Mouse (Mus musculus) forebrain, embryonic 10.5 days (tissue): ENCODE results near the gene Bcar3. TPM values are rescaled to one million over a fixed set of nuclear protein-coding genes. Genes with fewer than 3 reads are reported as not detected.

Experiments
- DNase-seq: peaks from one replicate; pipeline ENCODE4 v3.0.0-alpha.2; 2017; ENCODE audit warnings: low spot score; ENCODE audit errors: extremely low spot score
- H3K27ac ChIP-seq: fragments of 300-500 bp; sonication (generic); 2 replicates; pipeline ENCODE4 v1.5.1; 2016; ENCODE audit warnings: mild to moderate bottlenecking
- H3K27me3 ChIP-seq: fragments of 300-500 bp; sonication (generic); 2 replicates; pipeline ENCODE4 v1.6.1; 2016; ENCODE audit warnings: mild to moderate bottlenecking; ENCODE audit not compliant: poor library complexity, severe bottlenecking
- H3K36me3 ChIP-seq: fragments of 300-500 bp; sonication (generic); replicated peaks from 2 replicates; pipeline ENCODE4 v1.6.1; 2016; ENCODE audit warnings: mild to moderate bottlenecking, moderate library complexity
- H3K4me1 ChIP-seq: fragments of 300-500 bp; sonication (generic); 2 replicates; pipeline ENCODE4 v1.6.1; 2016
- H3K4me3 ChIP-seq: fragments of 300-500 bp; sonication (generic); 2 replicates; pipeline ENCODE4 v1.5.1; 2016; ENCODE audit warnings: mild to moderate bottlenecking, moderate library complexity
- H3K9me3 ChIP-seq: fragments of 300-500 bp; sonication (generic); 2 replicates; pipeline ENCODE4 v1.6.1; 2016; ENCODE audit warnings: mild to moderate bottlenecking, moderate library complexity
- WGBS: fragments of 180-500 bp; shearing (Covaris S2); methylation state at CpG from one replicate; pipeline ENCODE4 v1.1.7; 2016; 5-methylcytosine and 5-hydroxymethylcytosine counted together
- polyA plus RNA-seq: library from polyadenylated mRNA; unstranded; fragments of >200 nt; fragmentation: Nextera tagmentation; extraction: Ambion mirVana; gene quantifications from 2 replicates; pipeline ENCODE4 v1.2.1, GENCODE M21; 2016

Gene Bcar3
- polyA plus RNA-seq, 1 experiment from 2014 or later: 15.7 TPM

DNA sequence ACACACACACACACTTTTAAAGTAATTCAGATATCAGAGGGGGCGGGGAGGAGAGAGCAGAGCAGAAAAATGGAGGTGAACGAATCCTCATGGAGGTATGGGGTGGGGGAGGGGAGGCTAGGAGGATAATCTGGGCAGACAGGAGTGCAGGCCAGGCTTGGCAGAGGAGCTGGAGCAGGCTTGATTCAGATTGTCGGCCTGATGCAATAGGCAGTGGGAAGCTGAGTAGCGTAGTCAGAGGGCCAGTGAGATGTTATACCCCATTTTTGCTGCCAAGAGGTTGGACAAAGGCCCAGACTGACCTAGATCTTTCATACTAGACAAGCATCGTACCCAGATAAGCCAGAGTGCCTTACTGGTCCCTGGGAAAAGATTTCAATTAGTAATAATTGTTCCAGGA, 3.0 kb downstream of the Bcar3 start:
- no peaks in the 10 kb centered on the region for H3K27me3 ChIP-seq
- no peaks in the 10 kb centered on the region for H3K9me3 ChIP-seq
- 65% methylated on average over 5 of the region's 5 CpGs for WGBS
- peaks cover 59% of the 10 kb centered on the region for H3K4me1 ChIP-seq
- no peaks in the 10 kb centered on the region for H3K36me3 ChIP-seq
- no peak overlapping the region for H3K27ac ChIP-seq
- no peak for DNase-seq
- H3K4me3 ChIP-seq: no peak overlapping the region

DNA sequence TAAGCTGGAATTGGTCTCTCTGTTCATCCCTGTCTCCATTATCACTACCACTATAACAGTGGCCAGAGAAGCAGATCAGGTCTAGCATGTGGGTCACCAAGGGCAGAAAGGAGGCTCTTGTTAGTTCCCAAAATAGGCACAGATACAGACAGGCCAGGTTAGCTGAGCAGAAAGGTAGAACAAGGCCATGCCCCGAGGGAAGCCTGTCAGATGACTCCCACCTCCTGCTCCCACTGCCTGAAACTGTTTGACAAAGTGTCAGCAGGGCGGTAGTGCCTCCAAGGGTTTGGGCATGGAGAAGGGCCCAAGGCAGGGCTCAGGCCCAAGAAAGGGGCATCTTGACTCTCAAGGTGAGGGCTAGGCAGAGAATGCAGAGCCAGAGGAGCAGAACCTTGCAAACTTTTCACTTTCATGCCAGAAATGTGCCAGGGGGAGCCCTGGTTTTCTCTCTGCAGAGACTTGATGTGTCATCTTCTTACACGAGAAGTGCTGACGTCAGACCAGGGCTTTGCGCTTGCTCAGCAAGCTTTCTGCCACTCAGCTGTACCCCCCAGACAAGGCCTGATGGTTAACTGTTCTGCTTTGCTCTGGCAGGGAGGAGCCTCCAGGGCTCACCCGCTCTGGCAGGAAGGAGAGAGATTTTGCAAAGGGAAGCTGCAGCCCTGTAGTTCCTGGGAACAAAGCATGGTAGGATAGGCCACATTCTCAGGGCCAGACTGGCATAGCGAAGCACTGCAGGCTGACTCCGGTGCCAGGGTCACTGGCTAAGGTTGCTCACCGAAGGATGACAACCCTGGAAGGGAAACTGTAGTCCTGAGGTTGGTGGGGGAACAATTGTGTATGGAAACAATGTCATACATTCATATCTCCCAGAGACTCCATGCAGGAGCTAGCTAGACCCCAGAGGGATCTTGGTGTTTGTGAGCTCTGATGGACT, 7.3 kb downstream of the Bcar3 start:
- WGBS: 73% methylated on average over 9 of the region's 9 CpGs
- Histone ChIP-seq H3K27me3 (no peaks in the 10 kb centered on the region), H3K4me3 (no peak overlapping the region), H3K36me3 (no peaks in the 10 kb centered on the region), H3K27ac (no peak overlapping the region; the same call in 1 of the 2 replicates), H3K4me1 (peaks cover 28% of the 10 kb centered on the region), H3K9me3 (no peaks in the 10 kb centered on the region)
- no peak for DNase-seq

GRCm38 (mm10) chr3:122304560-122304959, 10.6 kb downstream of the Bcar3 start:
- no peak for DNase-seq
- H3K9me3 ChIP-seq: no peaks in the 10 kb centered on the region
- H3K4me3 ChIP-seq: no peak overlapping the region
- 87% methylated on average over 4 of the region's 4 CpGs for WGBS
- H3K36me3 ChIP-seq: no peaks in the 10 kb centered on the region
- peaks cover 12% of the 10 kb centered on the region for H3K4me1 ChIP-seq
- no peak overlapping the region for H3K27ac ChIP-seq
- H3K27me3 ChIP-seq: 0 out of 2 replicates have a peak, but pooled peaks cover 3% of the 10 kb centered on the region

GRCm38 (mm10) chr3:122307894-122308671, 14.1 kb downstream of the Bcar3 start:
- Histone ChIP-seq H3K4me3 (no peak overlapping the region), H3K27ac (no peak overlapping the region), H3K36me3 (no peaks in the 10 kb centered on the region), H3K4me1 (peaks cover 7% of the 10 kb centered on the region), H3K9me3 (no peaks in the 10 kb centered on the region), H3K27me3 (0 out of 2 replicates have a peak, but pooled peaks cover 3% of the 10 kb centered on the region)
- WGBS: 64% methylated on average over 4 of the region's 4 CpGs
- DNase-seq: no peak

DNA sequence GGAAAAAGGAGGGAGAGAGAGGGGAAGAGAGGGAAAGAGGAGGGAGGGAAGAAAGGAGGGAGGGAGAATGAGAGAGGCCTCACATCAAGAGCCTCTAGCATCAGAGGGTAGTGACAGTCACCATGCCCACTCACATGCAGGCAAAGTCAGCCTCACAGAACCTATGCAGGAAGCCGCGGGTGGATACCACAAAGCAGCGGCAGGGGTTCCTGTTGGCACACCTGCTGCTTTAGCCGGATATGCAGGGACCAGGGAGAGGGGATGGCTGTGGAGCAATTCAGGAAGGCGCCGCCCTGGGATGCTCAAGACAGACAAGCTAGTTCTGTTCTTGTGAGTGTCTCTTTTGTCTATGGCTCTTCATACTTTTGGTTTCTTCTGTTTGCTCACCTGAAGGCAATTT, 15.0 kb downstream of the Bcar3 start:
- Histone ChIP-seq H3K27me3 (0 out of 2 replicates have a peak, but pooled peaks cover 3% of the 10 kb centered on the region), H3K4me1 (peaks cover 15% of the 10 kb centered on the region), H3K36me3 (no peaks in the 10 kb centered on the region), H3K9me3 (no peaks in the 10 kb centered on the region), H3K27ac (no peak overlapping the region), H3K4me3 (no peak overlapping the region)
- DNase-seq: no peak
- 37% methylated on average over 6 of the region's 6 CpGs for WGBS

GRCm38 (mm10) chr3:122312078-122312477, 18.1 kb downstream of the Bcar3 start:
- peak; percentile 85 for DNase-seq
- 22% methylated on average over 2 of the region's 2 CpGs for WGBS
- no peaks in the 10 kb centered on the region for H3K36me3 ChIP-seq
- no peak overlapping the region for H3K4me3 ChIP-seq
- peaks cover 34% of the 10 kb centered on the region for H3K4me1 ChIP-seq
- no peaks in the 10 kb centered on the region for H3K9me3 ChIP-seq
- H3K27ac ChIP-seq: no peak overlapping the region
- peaks cover 11% of the 10 kb centered on the region; the same call in 1 of the 2 replicates for H3K27me3 ChIP-seq

DNA sequence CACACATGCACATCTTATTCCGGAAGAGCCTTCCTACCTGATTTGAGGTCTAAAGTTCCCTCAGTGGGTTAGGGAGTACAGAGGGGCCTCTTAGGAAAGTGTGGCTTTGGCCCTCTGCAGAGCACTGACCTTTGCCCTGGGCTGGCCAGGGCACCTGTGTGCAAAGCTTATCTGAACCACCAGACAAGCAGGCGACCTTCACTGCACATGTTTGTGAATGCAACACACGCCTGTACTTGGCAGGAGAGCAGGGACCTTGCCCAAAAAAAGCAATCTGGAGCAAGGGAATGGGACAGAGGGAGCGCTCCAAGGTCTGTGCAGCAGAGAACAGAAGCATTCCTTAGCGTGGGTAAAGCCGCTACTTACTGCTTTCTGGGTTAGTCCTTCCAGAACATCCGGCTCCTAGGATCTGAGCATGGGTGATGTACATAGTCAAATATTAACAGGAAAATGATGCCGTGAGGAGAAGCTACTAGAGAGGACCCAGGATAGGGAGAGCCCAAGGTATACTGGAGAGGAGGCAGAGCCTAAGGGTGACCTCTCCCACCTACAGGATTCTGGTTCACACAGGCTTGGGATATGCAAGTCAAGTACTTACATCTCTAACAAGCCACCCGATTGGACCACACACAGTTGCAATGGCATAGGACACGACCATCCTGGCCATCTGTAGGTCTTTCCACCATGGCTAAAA, 19.1 kb downstream of the Bcar3 start:
- H3K9me3 ChIP-seq: no peaks in the 10 kb centered on the region
- WGBS: 79% methylated on average over 10 of the region's 10 CpGs
- peaks cover 35% of the 10 kb centered on the region for H3K4me1 ChIP-seq
- DNase-seq: no peak
- H3K27me3 ChIP-seq: peaks cover 15% of the 10 kb centered on the region
- H3K36me3 ChIP-seq: no peaks in the 10 kb centered on the region
- H3K4me3 ChIP-seq: no peak overlapping the region
- 0 out of 2 replicates have a peak overlapping the region, but pooled peaks have one; percentile 15 for H3K27ac ChIP-seq

DNA sequence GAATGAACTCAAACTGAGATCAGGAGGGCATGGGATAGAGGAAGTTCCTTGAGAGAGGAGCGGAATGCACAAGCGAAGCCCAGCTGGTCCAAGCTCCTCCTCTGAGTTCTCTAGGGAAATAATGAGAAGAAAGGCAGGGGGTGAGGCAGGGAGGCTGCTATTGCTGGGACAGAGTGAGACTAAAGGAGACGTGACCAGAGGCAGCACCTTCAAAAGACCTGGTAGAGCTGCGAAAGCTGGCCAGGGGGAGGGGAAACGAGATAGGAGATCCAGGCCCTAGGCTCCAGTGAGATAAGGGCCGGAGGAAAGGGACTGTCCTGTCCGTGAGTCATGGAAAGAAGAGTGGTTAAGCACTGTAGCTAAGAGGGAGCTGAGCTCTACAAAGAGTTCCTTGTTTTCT, 20.0 kb downstream of the Bcar3 start:
- no peaks in the 10 kb centered on the region for H3K9me3 ChIP-seq
- H3K36me3 ChIP-seq: no peaks in the 10 kb centered on the region
- H3K27ac ChIP-seq: peak overlapping the region; percentile 40
- peaks cover 13% of the 10 kb centered on the region for H3K27me3 ChIP-seq
- 46% methylated on average over 7 of the region's 7 CpGs for WGBS
- no peak overlapping the region for H3K4me3 ChIP-seq
- no peak for DNase-seq
- H3K4me1 ChIP-seq: peaks cover 35% of the 10 kb centered on the region

DNA sequence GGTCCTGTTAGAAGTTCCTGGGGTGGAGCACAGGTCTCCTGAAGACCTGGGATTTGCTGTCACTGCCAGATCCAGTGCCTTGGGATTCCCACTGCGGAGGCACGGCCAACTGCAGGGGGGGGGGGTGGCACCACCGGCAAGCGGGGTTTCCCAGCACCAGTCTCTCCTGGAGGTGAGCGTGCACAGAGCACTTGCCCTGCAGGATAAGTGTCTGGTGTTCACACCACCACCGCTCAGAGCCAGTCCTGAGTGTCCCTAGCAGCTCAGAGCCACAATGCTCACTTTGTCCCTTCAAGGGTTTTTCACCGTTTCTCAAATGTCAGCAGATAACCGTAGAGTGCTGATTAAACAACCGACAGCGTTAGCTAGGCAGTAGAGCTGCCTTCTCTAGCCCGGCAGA, 22.7 kb downstream of the Bcar3 start:
- H3K4me1 ChIP-seq: peaks cover 37% of the 10 kb centered on the region
- H3K4me3 ChIP-seq: peak overlapping the region; percentile 18; the same call in 1 of the 2 replicates
- H3K27me3 ChIP-seq: peaks cover 12% of the 10 kb centered on the region
- no peaks in the 10 kb centered on the region for H3K9me3 ChIP-seq
- WGBS: 22% methylated on average over 11 of the region's 11 CpGs
- no peak for DNase-seq
- H3K27ac ChIP-seq: 0 out of 2 replicates have a peak overlapping the region, but pooled peaks have one; percentile 51
- no peaks in the 10 kb centered on the region for H3K36me3 ChIP-seq

DNA sequence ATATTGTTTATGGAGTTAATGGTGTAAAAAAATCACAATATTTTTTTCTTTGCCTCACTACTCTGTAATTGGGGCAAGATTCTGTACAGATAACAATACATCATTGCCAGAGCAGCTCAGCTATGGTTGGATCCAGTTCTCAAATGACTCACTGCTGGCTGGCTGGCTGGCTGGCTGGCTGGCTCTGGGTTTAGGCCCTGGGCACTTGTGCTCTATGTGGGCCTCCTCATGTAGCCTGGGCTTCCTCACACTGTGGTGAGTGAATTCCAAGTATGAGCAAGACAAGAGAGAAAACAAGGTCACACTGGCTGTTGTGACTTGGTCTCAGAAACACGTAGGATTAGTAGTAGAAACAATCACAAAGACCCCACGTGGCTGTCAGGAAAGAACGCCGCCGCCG, 23.4 kb downstream of the Bcar3 start:
- no peak for DNase-seq
- WGBS: 89% methylated on average over 6 of the region's 6 CpGs
- H3K36me3 ChIP-seq: no peaks in the 10 kb centered on the region
- H3K27me3 ChIP-seq: peaks cover 12% of the 10 kb centered on the region
- H3K27ac ChIP-seq: 0 out of 2 replicates have a peak overlapping the region, but pooled peaks have one; percentile 11
- no peaks in the 10 kb centered on the region for H3K9me3 ChIP-seq
- no peak overlapping the region for H3K4me3 ChIP-seq
- peaks cover 44% of the 10 kb centered on the region for H3K4me1 ChIP-seq

DNA sequence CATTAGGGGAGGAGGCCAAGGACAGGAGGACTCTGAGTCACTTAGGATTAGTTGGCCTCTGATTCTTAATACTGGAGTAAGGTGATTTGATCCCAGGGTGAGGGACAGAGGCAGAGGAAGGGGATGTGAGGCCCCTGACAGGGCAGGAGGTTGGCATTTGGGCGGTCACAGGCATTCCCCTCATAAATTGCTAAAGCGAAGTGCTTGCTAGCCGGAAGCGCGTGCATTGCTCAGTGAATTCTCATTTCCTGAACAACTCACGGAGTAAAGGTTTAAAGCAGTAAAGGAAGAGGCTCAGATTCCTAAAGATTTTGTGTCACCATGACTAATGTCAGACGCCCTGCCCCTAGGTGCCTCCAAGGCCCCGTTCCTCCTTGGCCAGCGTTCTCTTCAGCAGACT, 28.3 kb downstream of the Bcar3 start:
- H3K4me3 ChIP-seq: no peak overlapping the region
- WGBS: 69% methylated on average over 9 of the region's 9 CpGs
- no peaks in the 10 kb centered on the region for H3K9me3 ChIP-seq
- H3K27me3 ChIP-seq: peaks cover 3% of the 10 kb centered on the region; the same call in 1 of the 2 replicates
- H3K36me3 ChIP-seq: no peaks in the 10 kb centered on the region
- DNase-seq: no peak
- 0 out of 2 replicates have a peak overlapping the region, but pooled peaks have one; percentile 27 for H3K27ac ChIP-seq
- H3K4me1 ChIP-seq: peaks cover 15% of the 10 kb centered on the region

GRCm38 (mm10) chr3:122323841-122324240, 29.9 kb downstream of the Bcar3 start:
- H3K27me3 ChIP-seq: no peaks in the 10 kb centered on the region; the same call in 1 of the 2 replicates
- no peaks in the 10 kb centered on the region for H3K9me3 ChIP-seq
- no peak overlapping the region for H3K4me3 ChIP-seq
- DNase-seq: no peak
- H3K36me3 ChIP-seq: no peaks in the 10 kb centered on the region
- no peak overlapping the region for H3K27ac ChIP-seq
- WGBS: 89% methylated on average over 6 of the region's 6 CpGs
- H3K4me1 ChIP-seq: peaks cover 13% of the 10 kb centered on the region
